In genomic region chr11:86225761-86226160, GRCm38 (mm10) we compare ENCODE assay signal across 23 mouse cellular contexts. TPM values are rescaled to one million over a fixed set of nuclear protein-coding genes. Genes with fewer than 3 reads are reported as not detected.
DNase-seq lines count a peak whose midpoint lies in the region; ATAC-seq and TF ChIP-seq lines count a peak whose summit lies in the region.
"Had no signal": no experiment of that assay in that cellular context is flagged by ENCODE, and none has a peak within 500 bp of the region (broad histone marks: within the 10 kb centered on the region; RNA-seq: fewer than 3 reads in every experiment).

No protein-coding gene starts in this region.

- H3K79me2 ChIP-seq in liver, adult 2 months (ENCODE audit: control insufficient read depth, insufficient read depth, low read length) = no peaks in the 10 kb centered on the region

- no peak overlapping the region for H3K9ac ChIP-seq in liver, adult 2 months (ENCODE audit: low read depth, low read length)
- H3K9ac ChIP-seq in liver, embryonic 11.5 days (ENCODE audit: low read depth, low read length) = no peak overlapping the region
- H3K9ac ChIP-seq: embryonic facial prominence, embryonic 12.5 days; forebrain, embryonic 13.5 days; forebrain, embryonic 15.5 days had no signal

- H3K4me2 ChIP-seq in liver, embryonic 11.5 days = no peak overlapping the region
- H3K4me2 ChIP-seq: embryonic facial prominence, embryonic 12.5 days; forebrain, embryonic 13.5 days; forebrain, embryonic 15.5 days had no signal

- H3K9me3 ChIP-seq in liver, embryonic 11.5 days (ENCODE audit: control insufficient read depth, low read length) = no peaks in the 10 kb centered on the region
- H3K9me3 ChIP-seq: embryonic facial prominence, embryonic 10.5 days; embryonic facial prominence, embryonic 12.5 days; forebrain, embryonic 13.5 days; forebrain, embryonic 15.5 days; G1E had no signal

- 82% methylated on average over 4 of the region's 4 CpGs for WGBS in liver, adult 2 months
- WGBS in liver, embryonic 11.5 days = 86% methylated on average over 4 of the region's 4 CpGs

- no peak for TF ChIP-seq CTCF in liver, adult 2 months (IDR thresholded peaks at IDR 0.05; ENCODE audit: low read depth, low read length)

- H3K4me1 ChIP-seq in liver, adult 2 months (ENCODE audit: control insufficient read depth, insufficient read depth, low read length) = no peaks in the 10 kb centered on the region
- H3K4me1 ChIP-seq in liver, embryonic 11.5 days (replicated peaks; ENCODE audit: control insufficient read depth, insufficient read depth, low read length) = no peaks in the 10 kb centered on the region
- H3K4me1 ChIP-seq: embryonic facial prominence, embryonic 10.5 days; embryonic facial prominence, embryonic 12.5 days; forebrain, embryonic 13.5 days; forebrain, embryonic 15.5 days had no signal

- TF ChIP-seq POLR2A in liver, adult 2 months (IDR thresholded peaks at IDR 0.05; ENCODE audit: extremely low read depth, insufficient read depth, low read length) = no peak

- peaks cover 21% of the 10 kb centered on the region for H3K36me3 ChIP-seq in liver, adult 2 months (ENCODE audit: control insufficient read depth, insufficient read depth, low read length)
- peaks cover 16% of the 10 kb centered on the region; the same call in 1 of the 2 replicates for H3K36me3 ChIP-seq in liver, embryonic 11.5 days (ENCODE audit: control insufficient read depth, insufficient read depth, low read length)

- H3K4me3 ChIP-seq in liver, adult 2 months (ENCODE audit: insufficient read depth, low read depth, low read length) = no peak overlapping the region
- no peak overlapping the region for H3K4me3 ChIP-seq in liver, embryonic 11.5 days (ENCODE audit: low read depth, low read length)
- H3K4me3 ChIP-seq: embryonic facial prominence, embryonic 10.5 days; embryonic facial prominence, embryonic 12.5 days; forebrain, embryonic 13.5 days; forebrain, embryonic 15.5 days had no signal

- H3K27me3 ChIP-seq in liver, adult 2 months (ENCODE audit: control insufficient read depth, insufficient read depth, low read length) = no peaks in the 10 kb centered on the region
- no peaks in the 10 kb centered on the region for H3K27me3 ChIP-seq in liver, embryonic 11.5 days (replicated peaks; ENCODE audit: control insufficient read depth, insufficient read depth, low read length)
- H3K27me3 ChIP-seq: CH12.LX; embryonic facial prominence, embryonic 12.5 days; forebrain, embryonic 13.5 days; forebrain, embryonic 15.5 days; Patski had no signal

- no peak for ATAC-seq in liver, embryonic 11.5 days (replicated peaks; ENCODE audit: low FRiP score)
- ATAC-seq: activated CD4-positive, CD25-positive, alpha-beta regulatory T cell, adult 4 months; CD4-positive, CD25-positive, alpha-beta regulatory T cell, adult 4 months; forebrain, embryonic 13.5 days; forebrain, embryonic 15.5 days; Patski had no signal

- DNase-seq in heart, adult 11 months = peak; percentile 39
- no peak for DNase-seq in heart, adult 9 months (ENCODE audit: low spot score in 2 of 2)
- DNase-seq in kidney, adult 9 months = peak; percentile 69
- no peak for DNase-seq in kidney, adult 11 months
- DNase-seq in liver, adult 2 months (ENCODE audit: extremely low read depth, low read depth, low spot score) = peak; percentile 33
- no peak for DNase-seq in liver, embryonic 11.5 days (ENCODE audit: low spot score)
- DNase-seq: adrenal gland, adult 8-10 months; adrenal gland, postnatal 14 days; adrenal gland, postnatal 36 days; cerebellum, adult 11-12 months; cerebellum, adult 2 months; cerebellum, adult 9-10 months; cerebellum, postnatal 10 days; cerebellum, postnatal 25 days had no signal

- H3K27ac ChIP-seq in liver, adult 2 months (replicated peaks; ENCODE audit: insufficient read depth, low read depth, low read length) = no peak overlapping the region
- no peak overlapping the region for H3K27ac ChIP-seq in liver, embryonic 11.5 days (ENCODE audit: low read depth, low read length)
- H3K27ac ChIP-seq: embryonic facial prominence, embryonic 10.5 days; embryonic facial prominence, embryonic 12.5 days; forebrain, embryonic 13.5 days; forebrain, embryonic 15.5 days had no signal

RNA-seq across cellular contexts. Expression of gene Brip1, which starts 24.8 kb away (rescaled TPM):
- total RNA-seq in liver, adult 2 months (2014; rRNA removed) = 2.0 and 2.2 TPM in 2 replicates
- polyA plus RNA-seq in liver, adult 2 months (2012; rRNA removed) = 0.17 and 0.31 TPM in 2 replicates
- polyA plus RNA-seq in liver, embryonic 11.5 days (2014; fragmentation: Nextera tagmentation; extraction: Ambion mirVana) = 10.0 and 11.8 TPM in 2 replicates

RNA-seq across cellular contexts. Expression of gene Ints2, which starts 31.6 kb away (rescaled TPM):
- total RNA-seq in liver, adult 2 months (2014; rRNA removed) = 3.2 and 3.7 TPM in 2 replicates
- 2.0 and 3.4 TPM in 2 replicates for polyA plus RNA-seq in liver, adult 2 months (2012; rRNA removed)
- 37.5 and 39.9 TPM in 2 replicates for polyA plus RNA-seq in liver, embryonic 11.5 days (2014; fragmentation: Nextera tagmentation; extraction: Ambion mirVana)

Comparison
In these comparisons a context has a peak if more than half of its experiments do, and no peak if none do; other contexts are left out.
1. DNase-seq: peak in heart, adult 11 months (single experiment), kidney, adult 9 months (single experiment) and liver, adult 2 months (single experiment); none in heart, adult 9 months (0 of 2), kidney, adult 11 months (single experiment) and liver, embryonic 11.5 days (single experiment).